Mouse (Mus musculus) ovary, postnatal 36 days (tissue): ENCODE measurements around the gene Gm42906.

Experiments
- DNase-seq: peaks from one replicate; pipeline ENCODE4 v3.0.0; 2022; ENCODE audit warnings: low spot score, mixed read lengths

The Gm42906 gene

DNA sequence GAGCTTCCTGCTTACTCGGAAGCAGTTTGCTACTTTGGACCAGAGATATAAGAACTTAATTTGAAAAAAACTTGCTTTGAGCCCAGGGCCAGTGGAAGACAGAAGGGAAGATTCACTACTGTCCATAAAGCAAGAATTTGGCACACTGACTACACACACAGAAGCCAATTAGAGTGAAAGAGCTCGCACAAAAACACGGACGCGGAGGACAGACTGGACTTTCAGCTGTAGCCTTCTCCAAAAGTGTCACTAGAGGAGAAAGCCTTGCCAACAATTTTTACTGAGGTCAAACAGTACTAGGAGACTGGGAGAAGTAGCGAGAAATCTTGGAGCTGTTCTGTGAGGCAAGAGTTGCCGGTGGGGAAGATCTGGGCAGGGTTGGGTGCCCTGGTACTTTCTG lies 128.4 kb downstream of the Gm42906 start:
- DNase-seq = no peak

DNA sequence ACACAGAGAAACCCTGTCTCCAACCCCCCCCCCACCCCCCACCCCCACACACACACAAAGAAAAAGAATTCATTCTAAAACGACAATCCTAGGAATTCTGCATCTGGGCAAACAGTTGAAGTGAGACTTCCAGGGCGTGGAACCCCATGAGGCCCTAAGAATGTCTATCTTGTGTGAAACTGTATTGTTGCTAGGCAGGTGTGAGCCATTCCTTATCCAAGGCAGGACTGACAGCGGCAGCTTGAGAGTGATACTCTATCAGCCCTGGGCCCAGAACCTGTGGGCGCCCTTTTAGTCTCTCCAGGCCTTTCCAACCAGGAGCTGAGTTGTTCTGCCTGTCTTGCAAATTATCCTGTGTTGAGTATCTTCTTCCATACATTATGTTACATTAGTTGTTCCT lies 129.6 kb downstream of the Gm42906 start:
- DNase-seq = no peak

DNA sequence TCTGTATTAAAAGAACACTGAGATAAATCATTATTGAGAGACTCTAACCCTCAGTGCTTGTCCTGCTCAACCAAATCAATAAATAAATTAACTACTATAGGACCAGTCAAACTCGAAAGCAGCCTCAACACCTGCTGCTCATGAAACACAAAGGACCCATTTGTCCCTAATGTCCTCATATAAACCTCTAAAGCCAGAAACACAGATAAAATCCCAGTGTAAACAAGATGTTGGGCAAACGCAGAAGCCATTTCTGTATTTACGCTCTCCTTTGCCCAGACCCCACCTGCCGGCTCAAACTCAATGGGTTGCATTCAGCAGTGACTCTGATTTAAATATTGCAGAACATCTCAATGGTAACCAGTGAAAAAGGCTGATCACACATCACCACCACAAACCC lies 131.7 kb downstream of the Gm42906 start:
- DNase-seq = no peak

DNA sequence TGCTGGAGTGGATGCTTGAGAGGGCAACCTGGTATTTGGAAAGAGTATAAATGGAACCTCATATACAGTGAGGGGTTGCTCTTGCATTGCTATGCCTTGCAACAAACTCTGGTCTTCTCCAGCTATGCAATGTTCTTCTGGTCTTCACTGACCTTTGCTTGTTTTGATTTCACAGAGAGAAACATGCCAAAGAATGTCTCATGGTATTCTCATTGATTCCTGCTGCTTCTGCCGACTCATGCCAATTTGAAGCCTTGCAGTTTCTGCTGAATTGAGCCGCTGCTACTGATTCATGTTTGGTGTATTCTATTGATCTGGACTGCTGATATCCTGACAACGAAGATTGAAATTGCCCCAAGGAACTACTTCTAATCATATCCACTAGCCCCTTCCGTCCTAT lies 134.4 kb downstream of the Gm42906 start:
- DNase-seq = no peak

DNA sequence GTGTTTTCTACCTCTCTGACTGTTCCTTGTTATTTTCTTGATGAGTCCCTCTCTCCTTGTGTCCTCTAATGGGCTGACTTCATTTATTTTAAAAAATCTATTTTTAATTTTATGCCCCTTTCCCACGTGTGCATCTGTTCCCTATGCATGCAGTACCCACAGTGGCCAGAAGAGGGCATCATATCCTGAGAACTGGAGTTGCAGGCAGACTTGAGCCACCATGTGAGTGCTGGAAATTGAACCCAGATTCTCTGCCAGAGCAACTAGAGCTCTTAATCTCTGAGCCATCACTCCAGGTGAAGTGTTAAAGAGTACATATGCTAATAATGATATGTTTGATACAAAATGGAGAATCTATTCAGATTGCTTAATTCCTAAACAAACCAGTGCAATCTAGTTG lies 135.7 kb downstream of the Gm42906 start:
- no peak for DNase-seq

DNA sequence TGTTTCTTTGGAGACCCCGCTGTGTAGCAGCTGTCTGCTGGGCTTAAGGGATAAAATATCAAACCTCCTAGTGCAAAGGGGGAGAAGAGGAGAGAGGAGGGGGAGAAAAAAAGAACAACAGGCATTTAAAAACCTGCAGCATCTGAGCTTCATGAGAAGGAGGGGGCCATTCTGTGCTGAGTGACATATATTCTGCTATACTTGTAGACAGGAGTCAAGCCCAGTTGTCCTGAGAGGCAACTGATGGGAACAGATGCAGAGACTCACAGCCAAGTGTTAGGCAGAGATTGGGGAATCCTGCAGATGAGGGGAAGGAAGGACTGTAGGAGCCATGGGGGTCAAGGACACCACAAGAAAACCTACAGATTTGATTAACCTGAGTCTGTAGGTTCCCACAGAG lies 141.6 kb downstream of the Gm42906 start:
- no peak for DNase-seq

DNA sequence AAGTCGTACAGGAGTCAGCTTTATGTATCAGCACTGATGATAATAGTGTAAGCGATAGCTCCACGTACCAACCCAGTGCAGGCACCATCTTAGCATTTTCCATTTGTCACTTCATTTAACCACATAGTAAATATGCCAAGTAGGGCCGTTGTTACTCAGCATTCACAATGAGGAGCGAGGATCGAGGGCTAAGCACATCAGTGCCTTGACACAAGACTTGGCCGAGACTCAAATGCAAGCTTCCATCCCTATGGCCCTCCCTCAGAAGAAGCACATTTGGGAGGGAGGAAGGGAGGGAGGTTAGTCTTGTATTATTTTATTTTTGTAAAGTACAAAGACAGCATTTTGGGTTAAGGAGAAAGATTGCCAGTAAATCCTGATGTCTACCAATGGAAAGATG lies 148.4 kb downstream of the Gm42906 start:
- DNase-seq = no peak

DNA sequence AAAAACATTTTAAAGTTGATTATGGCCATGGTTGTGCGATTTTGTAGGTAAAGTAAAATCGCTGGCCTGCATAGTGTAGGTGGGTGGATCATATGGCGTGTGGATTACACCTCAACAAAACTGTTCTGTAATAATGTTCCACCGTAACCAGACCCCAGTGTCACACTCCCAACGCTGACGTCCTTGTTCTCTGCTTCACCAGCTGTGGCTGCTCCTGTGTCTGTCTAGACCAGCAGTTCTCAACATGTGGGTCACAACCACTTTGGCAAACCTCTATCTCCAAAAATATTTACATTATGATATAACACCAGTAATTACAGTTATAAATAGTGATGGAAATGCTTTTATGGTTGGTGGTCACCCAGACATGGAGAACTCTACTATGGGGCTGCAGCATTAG lies 150.0 kb downstream of the Gm42906 start:
- no peak for DNase-seq

DNA sequence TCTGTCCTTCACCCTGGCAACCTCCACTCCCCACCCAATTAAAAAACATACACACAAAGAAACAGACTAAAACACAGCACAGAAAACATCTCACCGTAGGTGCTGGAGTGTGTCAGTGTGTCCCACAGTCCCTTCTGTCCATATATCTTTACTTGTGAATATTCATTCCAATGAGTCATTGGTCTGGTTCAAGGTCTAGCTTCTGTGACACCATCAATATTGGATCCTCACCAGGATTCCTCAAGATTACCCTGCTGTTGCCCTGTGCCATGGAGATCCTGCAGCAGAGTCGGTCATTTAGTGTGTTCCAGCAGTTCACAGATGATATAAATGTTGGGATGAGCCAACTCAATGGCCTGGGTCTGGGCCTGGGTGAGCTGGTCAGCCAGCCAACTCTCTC lies 152.0 kb downstream of the Gm42906 start:
- no peak for DNase-seq

DNA sequence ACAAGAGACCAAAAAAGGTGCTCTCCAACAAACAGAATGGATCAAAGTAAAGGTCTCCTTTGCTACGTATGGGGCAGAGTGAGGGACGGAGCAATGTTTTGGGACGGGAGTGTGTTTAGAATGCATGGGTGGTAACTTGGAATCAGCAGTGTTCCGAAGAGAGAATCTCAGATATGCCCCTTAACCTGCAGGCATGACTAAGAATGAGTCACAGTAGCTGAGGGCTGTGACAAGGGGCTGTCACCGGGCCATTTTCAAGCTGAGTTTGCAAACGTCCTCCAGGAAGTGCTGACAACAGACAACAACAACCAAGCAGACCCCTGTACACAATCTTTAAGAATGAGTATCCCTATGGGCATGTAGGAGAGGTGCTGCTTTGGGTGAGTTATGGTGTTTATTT lies 153.7 kb downstream of the Gm42906 start:
- DNase-seq = no peak

DNA sequence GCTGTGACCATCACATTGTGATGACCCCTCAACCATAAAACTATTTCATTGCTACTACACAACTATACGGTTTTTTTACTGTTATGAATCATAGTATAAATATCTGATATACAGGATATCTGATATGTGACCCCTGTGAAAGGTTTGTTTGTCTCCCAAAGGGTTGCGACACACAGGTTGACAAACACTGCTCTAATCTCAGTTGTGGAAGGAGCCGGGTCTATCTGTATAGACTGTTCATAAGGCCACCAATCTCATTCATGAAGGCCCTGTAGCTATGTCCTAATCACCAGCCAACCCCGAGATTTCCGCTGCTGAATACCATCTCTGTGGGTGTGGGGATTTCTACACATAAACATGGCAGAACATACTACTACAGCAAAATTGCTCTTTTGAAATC lies 157.1 kb downstream of the Gm42906 start:
- no peak for DNase-seq

DNA sequence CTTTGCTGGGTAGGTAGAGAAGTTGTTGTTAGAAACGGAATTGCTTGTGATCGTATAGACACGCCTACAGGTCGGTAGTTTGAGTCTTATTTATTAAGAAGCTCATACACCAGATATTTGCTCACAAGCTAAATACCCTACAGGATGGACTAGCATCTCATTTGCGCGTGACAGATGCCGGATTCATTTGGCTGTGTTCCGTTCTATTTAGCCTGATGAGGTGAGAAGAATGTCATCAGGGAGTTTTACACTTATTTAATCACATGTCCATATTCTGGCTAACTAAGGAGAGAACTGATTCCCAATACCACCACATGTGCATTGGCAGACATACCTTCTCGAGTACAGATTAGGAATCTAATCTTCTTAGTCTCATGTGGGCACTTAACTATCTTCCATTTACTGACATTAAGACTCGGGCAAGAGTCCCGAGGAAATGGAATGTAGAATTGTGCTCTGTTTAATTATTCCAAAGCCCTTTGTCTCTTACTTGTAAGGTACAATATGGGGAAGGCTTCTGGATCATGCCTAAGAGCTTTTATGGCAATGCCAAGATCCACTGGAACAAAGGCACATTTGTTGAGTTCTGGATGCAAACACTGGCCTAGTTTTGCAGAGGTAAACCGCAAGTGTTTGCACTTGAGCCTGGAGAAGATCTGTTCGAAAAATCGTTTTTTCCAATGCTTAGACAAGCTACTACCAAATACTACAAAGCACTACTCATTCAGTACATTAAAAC lies 160.9 kb downstream of the Gm42906 start:
- DNase-seq = no peak

DNA sequence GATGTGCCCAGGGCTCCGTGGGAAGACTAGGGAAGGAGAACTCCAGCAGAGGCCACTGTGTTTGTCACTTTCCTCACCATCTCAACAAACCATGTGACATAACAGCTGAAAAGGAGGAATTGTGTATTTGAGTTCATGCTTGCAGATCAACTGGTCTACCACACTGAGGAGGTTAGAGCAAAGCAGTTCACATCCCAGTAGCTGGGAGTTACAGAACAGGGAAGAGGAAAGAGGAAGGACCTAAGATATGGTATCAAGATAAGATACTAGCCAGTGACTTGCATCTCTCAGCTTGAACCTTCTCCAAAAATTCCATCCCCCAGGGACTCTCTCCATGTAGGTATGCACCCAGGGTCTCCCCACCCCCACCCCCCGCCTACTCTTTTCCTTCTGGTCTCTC lies 166.4 kb downstream of the Gm42906 start:
- no peak for DNase-seq

DNA sequence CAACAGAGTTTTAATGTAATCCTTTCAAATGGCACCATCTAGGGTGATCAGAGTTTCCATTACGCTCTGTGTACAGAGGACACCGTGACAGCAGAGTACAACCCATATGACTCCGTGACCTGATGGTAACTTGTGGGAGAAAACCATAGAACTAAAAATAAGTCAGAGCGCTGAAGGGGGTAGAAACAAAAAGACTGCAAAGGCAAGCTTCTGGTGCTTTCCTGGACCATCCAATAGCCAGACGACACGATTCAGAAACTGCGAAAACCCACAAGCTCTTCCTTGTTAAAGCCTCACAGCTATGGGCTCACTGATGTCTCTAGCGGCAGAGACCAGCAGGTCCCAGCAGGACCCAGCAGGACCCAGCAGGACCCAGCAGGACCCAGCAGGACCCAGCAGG lies 175.8 kb downstream of the Gm42906 start:
- DNase-seq = no peak

DNA sequence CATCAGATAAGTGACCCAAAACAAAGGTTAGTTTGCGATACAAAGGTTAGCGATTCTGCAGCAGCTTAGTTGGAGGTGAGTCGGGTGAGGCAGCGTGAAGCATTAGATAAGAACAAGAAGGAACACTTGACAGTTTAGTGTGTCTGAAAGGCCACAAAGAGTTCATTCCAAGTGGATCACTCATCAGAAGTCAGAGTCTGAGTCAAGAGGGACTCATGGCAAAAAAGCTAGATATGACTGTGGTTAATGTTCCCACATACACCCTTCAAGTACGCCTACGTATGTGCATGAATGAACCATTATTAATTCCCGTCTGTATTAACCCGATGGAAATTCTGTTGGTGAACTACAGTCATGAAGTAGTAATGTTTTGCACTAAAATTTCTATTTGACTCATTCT lies 176.3 kb downstream of the Gm42906 start:
- DNase-seq = no peak

DNA sequence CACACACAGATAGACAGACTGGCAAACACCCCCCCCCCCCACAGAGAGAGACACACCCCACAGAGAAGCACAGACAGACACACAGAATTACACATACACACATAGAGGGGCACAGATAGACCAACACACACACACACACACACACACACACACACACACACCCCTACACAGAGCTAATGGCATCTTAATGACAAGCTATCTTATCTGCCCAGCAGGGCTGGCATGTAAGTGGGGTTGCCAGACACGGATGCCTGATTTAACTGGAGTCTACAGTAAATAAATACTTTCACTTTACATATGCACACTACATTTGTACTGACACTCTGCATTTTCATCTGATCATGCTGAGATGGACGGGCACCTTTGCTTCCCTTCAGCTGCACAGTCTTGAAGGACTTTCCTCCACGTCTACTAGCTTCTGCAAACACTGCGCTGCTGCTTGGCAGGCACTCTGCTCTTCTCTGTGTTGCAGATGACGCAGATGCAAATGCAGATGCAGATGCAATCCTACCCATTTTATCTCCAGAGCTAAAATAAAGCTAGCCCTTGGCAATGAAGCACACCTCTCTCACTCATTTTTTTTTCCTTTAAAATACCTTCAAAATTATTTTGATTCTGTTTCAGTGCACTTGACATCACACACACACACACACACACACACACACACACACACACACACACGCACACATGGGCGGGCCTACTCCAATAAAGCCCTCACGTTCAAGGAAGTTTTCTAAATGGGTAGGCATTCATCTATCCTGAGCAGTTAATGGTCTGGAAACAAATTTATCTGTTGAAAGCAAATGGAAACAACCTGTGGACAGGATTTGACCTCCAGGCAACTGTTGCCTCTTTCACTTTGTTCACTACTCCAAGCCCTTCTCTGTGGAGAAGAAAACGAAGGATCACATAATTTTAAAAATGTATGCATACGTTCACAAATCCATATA lies 179.0 kb downstream of the Gm42906 start:
- DNase-seq = no peak

DNA sequence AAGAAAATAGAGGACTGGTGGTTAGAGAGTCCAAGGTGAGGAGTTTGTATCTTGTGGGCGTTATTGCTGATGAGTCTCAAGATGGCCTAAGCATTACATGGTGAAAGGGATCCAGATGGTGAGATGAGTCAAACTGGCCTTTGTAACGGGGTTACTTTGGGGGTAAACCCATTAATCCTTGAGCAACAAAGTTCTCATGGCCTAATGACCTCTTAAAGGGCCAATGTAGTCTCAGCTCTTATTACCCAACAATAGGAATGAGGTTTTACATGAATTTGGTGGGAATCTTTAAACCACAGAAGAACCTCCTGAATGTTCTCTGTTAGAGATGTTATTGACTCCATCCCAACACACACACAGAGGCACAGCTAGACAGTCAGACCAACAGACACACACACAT lies 179.9 kb downstream of the Gm42906 start:
- no peak for DNase-seq

DNA sequence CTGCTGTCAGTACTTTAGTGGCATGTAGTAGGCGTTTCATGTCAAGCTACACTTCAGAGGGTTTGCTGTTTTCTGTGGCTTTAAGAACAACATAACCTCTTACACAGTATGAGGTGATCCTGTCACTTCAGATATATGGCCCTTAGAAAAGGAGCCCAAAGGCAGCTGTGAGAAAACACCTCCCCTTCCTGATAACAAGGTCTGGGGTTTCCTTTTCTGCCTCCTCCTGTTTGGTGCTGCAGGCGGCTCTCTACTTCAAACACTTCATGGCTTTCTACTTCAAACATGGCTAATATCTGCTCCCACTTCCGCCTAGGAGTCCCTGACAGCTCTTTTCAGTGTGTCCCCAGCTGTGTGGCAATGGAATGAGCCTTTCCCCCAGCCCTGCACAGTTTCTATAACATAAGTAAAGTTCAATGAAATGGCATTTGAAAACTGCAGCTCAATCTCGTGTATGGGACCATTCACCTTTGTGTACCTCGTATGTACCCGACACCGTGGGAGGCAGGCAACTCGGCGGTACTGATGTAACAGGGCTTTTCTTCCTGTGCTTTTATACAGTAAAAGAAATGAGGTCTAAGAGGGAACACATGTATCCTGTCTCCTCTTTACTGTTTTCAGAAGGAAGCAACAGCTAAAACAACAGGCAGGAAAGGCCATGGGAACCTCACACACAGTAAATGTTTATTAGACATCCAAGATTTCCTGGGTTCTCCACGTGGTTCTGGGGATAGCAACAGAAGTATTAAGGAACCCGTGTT lies 180.7 kb downstream of the Gm42906 start:
- no peak for DNase-seq

DNA sequence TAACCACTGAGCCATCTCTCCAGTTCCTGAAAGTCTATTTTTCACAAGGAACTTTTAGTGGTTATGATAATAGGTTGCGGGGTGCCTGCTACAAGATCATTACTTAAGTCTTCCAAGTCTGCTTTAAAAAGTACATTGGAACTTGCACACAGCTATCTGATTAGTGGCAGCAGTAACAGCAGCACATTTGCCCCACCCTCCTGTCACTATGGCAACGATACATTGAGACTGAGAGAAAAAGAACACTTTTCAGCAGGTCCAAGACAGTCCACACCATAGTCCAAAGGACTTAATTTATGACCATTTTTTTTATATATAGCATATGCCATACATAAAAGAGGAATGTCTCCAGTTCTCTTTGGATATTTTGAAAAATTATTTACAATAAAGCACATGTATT lies 181.7 kb downstream of the Gm42906 start:
- DNase-seq = no peak

DNA sequence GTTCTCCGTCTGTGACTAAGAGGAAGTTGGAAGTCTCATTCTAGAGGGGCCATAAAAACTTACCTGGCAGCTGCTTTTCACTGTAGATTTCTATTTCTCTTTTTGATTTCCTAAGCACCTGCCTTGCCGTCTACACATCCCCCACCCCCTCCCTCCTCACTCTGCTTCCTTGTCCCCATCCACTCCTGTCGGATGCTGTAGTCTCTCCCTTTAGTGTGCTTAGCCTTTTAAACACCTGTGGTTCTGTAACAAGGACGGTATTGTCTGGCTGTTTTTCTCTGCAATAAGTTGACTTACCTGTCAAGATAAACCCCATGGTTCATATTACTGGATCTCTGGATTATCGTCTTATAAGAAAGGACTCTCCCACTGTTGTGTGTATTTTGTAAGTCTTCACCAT lies 182.4 kb downstream of the Gm42906 start:
- no peak for DNase-seq

DNA sequence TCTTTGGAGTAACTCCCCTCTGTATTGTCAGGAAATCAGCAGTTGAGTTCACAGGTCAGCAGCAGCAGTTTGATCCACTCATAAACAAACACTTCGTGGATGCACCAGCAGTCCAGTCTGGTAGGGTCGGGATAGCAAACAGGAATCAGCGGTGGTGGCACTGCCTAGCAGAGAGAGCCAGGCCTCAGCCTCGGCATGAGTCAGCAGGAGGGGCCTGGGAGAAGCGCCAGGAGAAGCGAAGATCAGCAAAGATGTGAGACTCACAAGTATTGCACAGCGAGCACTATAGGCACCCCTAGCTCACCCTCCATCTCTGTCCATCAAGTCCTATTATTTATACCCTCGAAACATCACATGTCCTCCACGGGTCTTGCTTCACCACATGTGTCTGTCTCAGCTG lies 189.2 kb downstream of the Gm42906 start:
- no peak for DNase-seq

DNA sequence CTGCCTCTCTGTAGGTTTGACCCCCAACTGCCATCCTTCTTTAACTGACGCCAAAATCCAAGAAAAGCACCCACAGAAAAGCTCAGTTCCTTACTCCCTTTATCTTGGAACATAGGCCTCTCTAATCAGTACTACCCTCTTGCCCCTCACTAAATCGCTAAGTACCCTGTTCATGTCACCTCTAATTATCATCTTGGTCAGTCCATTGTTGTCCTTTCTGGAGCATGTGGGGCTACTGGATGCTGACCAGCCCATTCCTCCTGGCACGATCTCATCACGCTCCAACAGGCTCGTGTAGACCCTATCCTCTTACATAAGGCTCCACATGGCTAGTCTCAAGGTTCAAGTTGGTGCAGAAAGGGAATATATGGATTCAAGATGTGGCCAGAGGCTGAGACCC lies 191.6 kb downstream of the Gm42906 start:
- DNase-seq = no peak
